Mouse (Mus musculus): ENCODE data around the gene Mical2. TPM values are rescaled to one million over a fixed set of nuclear protein-coding genes. Genes with fewer than 3 reads are reported as not detected.

The Mical2 gene
- polyA plus RNA-seq, 1 experiment from 2014 or later = 134 TPM

DNA sequence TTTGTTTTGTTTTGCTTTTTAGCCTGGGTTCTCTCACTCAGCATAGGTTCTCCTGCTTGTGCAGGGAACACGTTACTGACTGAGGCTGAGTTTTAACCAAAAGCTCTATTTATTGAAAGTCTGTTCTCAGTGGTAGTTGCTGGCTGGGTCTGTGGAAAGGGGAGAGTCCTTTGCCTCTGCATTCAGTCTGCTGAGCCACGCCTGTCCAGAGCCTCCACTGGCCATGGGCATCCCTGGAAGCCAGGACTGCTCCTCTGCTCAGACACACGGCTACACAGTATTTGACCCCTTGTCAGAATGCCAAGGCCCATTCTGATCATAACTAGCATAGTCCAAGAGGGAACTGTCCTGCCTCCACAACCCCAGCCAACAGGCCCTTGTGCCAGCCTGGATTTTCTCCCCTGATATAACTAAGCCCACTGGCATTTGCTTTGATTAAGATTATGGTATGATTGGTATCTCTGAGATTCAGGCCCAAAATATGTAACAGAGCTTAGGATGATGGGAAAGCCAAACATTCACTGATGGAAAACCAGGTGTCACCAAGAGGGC is 73.3 kb downstream of the Mical2 start:
- Histone ChIP-seq H3K4me3 (no peak overlapping the region), H3K4me2 (peak overlapping the region; percentile 17; the same call in 1 of the 2 replicates), H3K36me3 (peaks cover 6% of the 10 kb centered on the region), H3K27me3 (no peaks in the 10 kb centered on the region), H3K9ac (peak overlapping the region; percentile 37), H3K9me3 (replicated peaks) (no peaks in the 10 kb centered on the region), H3K27ac (peak overlapping the region; percentile 93), H3K4me1 (replicated peaks) (peaks cover 75% of the 10 kb centered on the region)
- ATAC-seq (replicated peaks; ENCODE audit: insufficient number of reproducible peaks, insufficient read depth, low FRiP score, low read depth) = peak; percentile 32; the same call in 1 of the 2 replicates
- 34% methylated on average over 3 of the region's 3 CpGs for WGBS

DNA sequence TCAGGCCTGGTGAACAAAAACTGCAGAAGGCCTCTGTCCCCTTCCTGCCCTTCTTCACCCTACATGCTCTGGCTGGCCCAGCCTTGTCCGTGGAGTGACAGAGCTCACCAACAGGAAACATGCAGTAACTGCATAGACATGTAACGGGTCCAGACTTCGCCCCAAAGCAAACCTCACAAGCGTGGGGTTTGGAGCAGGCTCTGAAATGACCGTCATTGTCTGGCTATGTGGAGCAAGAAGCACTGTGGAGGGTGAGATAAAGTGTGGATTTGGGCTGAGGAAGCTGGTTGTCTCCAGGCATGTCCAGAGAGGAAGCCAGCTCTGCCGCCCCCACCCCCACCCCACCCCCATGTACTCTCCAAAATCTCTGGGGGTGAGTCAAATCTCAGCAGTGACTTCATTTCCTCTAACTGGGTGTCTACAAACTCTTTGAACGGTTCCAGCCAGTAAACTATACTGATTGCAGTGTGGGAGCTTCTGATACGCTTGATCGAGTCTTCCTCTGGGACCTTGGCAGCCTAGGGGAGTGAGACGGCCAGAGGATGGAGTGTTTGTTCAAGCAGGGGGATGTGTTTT is 74.0 kb downstream of the Mical2 start:
- WGBS = 30% methylated on average over 10 of the region's 10 CpGs
- peak overlapping the region; percentile 93 for H3K27ac ChIP-seq
- H3K4me2 ChIP-seq = peak overlapping the region; percentile 17; the same call in 1 of the 2 replicates
- peaks cover 13% of the 10 kb centered on the region for H3K36me3 ChIP-seq
- no peak overlapping the region for H3K4me3 ChIP-seq
- no peak overlapping the region for H3K9ac ChIP-seq
- H3K27me3 ChIP-seq = no peaks in the 10 kb centered on the region
- ATAC-seq (replicated peaks; ENCODE audit: insufficient number of reproducible peaks, insufficient read depth, low FRiP score, low read depth) = peak; percentile 59
- H3K9me3 ChIP-seq (replicated peaks) = no peaks in the 10 kb centered on the region
- H3K4me1 ChIP-seq (replicated peaks) = peaks cover 75% of the 10 kb centered on the region

DNA sequence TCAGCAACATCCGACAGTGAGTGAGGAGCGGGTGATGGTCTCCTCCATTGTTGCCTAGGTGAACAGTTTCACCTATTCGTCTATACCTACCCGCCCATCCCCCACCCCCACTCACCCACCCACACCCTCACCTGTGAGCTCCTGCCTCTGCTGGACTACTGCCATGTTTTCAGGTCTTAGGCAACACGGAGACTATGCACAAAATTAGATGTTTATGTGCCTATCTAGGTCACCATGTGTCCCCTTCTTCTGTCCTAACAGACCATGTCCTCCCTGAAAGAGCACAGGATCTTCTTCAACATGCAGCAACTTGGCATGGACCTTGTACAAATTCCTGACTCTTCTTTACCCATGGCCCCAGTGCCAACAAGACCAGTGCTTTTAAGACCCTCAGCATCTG is 74.5 kb downstream of the Mical2 start:
- Histone ChIP-seq H3K27me3 (no peaks in the 10 kb centered on the region), H3K4me2 (no peak overlapping the region), H3K9ac (no peak overlapping the region), H3K4me3 (no peak overlapping the region), H3K36me3 (peaks cover 13% of the 10 kb centered on the region), H3K9me3 (replicated peaks) (no peaks in the 10 kb centered on the region), H3K27ac (peak overlapping the region; percentile 93), H3K4me1 (replicated peaks) (peaks cover 77% of the 10 kb centered on the region)
- WGBS = 44% methylated on average over 5 of the region's 5 CpGs
- no peak for ATAC-seq (replicated peaks; ENCODE audit: insufficient number of reproducible peaks, insufficient read depth, low FRiP score, low read depth)

DNA sequence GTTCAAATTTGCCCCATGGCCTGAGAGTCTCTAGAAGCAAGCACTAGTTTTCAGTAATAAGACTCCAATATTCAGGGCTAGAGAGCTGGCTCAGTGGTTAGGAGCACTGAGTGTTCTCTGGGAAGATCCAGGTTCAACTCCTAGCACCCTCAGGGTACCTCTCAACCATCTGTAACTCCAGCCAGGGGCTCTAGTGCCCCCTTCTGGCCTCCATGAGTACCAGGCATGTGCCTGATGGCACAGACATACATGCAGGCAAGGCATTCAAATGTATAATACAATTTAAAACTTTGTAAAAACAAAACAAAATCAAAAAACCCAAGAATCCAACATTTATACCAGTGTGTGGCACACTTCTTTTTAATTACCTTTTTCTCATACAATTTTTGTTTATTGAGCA is 75.4 kb downstream of the Mical2 start:
- H3K9ac ChIP-seq = no peak overlapping the region
- H3K36me3 ChIP-seq = peaks cover 18% of the 10 kb centered on the region
- peaks cover 77% of the 10 kb centered on the region for H3K4me1 ChIP-seq (replicated peaks)
- no peak for ATAC-seq (replicated peaks; ENCODE audit: insufficient number of reproducible peaks, insufficient read depth, low FRiP score, low read depth)
- no peak overlapping the region for H3K4me2 ChIP-seq
- no peaks in the 10 kb centered on the region for H3K27me3 ChIP-seq
- H3K9me3 ChIP-seq (replicated peaks) = no peaks in the 10 kb centered on the region
- H3K4me3 ChIP-seq = no peak overlapping the region
- H3K27ac ChIP-seq = 0 out of 2 replicates have a peak overlapping the region, but pooled peaks have one; percentile 93

DNA sequence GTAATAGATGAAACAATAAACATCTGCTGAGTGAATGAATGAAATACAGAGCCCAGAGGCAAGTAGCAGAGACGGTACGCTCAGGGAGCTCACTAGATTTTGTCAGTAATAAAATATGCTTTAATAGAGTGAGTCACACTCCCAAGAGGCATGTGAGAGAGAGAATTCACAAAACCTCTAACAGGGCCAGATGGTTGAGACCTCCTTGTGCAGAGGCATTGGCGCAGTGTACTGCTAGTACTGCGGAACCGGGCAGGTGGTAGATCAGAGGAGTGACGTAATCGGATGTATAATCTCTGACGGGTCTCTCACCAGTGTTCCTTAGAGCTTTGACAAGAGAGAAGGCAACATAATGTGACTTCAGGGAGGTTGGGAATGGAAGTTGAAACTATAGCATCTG is 78.7 kb downstream of the Mical2 start:
- ATAC-seq (replicated peaks; ENCODE audit: insufficient number of reproducible peaks, insufficient read depth, low FRiP score, low read depth) = no peak
- 77% methylated on average over 8 of the region's 8 CpGs for WGBS
- Histone ChIP-seq H3K36me3 (peaks cover 42% of the 10 kb centered on the region), H3K4me1 (replicated peaks) (peaks cover 74% of the 10 kb centered on the region), H3K4me3 (no peak overlapping the region), H3K9ac (no peak overlapping the region), H3K9me3 (replicated peaks) (no peaks in the 10 kb centered on the region), H3K4me2 (no peak overlapping the region), H3K27ac (peak overlapping the region; percentile 67), H3K27me3 (no peaks in the 10 kb centered on the region)

DNA sequence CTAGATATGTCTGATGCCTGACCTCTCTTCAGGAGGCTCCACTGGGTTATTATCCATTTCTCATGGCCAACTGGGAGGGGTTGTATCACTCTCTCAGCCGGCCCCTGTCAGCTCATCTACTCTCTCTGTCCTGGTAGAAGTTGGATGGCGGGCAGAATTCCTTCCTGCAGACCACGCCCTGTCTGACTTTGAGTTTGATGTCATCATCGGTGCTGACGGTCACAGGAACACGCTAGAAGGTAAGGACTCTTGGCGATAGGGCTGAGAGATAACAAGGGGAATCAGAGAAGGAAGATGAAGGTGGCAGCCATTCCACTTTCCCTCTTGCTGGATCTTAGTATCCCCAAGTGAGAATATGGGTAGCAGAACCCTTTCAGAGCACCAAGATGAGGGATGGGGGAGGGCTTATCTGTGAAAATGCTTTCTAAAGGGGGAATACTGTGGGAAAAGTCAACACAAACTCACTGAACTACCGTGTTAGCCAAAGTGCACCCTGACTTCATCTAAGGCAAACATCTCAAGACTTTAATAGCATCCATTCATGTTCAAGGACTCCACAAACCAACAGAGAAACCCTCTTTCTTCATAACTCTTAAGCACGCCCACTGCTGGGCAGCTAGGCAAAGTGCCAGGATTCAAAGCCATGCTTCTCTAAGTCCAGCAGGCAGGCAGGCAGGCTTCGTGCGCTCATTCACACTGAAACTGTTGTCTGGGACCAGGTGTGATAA is 83.8 kb downstream of the Mical2 start:
- Histone ChIP-seq H3K9ac (no peak overlapping the region), H3K27ac (peak overlapping the region; percentile 61), H3K36me3 (peaks cover 73% of the 10 kb centered on the region), H3K9me3 (replicated peaks) (no peaks in the 10 kb centered on the region), H3K4me1 (replicated peaks) (peaks cover 61% of the 10 kb centered on the region), H3K27me3 (no peaks in the 10 kb centered on the region), H3K4me2 (no peak overlapping the region), H3K4me3 (no peak overlapping the region)
- 59% methylated on average over 11 of the region's 11 CpGs for WGBS
- ATAC-seq (replicated peaks; ENCODE audit: insufficient number of reproducible peaks, insufficient read depth, low FRiP score, low read depth) = no peak

DNA sequence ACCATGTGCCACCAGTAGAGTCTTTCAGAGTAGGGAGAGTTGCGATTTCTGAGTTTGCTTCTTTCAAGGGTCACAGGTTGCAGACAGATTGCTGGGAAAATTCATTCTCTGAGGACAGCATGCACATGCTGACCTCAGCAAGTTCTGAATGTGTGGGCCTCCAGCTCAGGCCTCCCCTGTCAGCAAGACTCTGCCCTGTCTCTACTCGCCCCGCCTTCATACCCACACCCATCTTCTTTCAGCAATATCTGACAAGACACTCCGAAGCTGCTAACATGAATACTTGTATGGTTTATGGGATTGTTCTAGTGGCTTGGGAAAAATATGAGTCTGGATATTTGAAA is 84.3 kb downstream of the Mical2 start:
- no peaks in the 10 kb centered on the region for H3K9me3 ChIP-seq (replicated peaks)
- peaks cover 59% of the 10 kb centered on the region for H3K4me1 ChIP-seq (replicated peaks)
- no peak overlapping the region for H3K9ac ChIP-seq
- no peak overlapping the region for H3K4me3 ChIP-seq
- peaks cover 77% of the 10 kb centered on the region for H3K36me3 ChIP-seq
- no peak for ATAC-seq (replicated peaks; ENCODE audit: insufficient number of reproducible peaks, insufficient read depth, low FRiP score, low read depth)
- WGBS = 57% methylated on average over 4 of the region's 4 CpGs
- peak overlapping the region; percentile 61 for H3K27ac ChIP-seq
- no peak overlapping the region for H3K4me2 ChIP-seq
- H3K27me3 ChIP-seq = no peaks in the 10 kb centered on the region

DNA sequence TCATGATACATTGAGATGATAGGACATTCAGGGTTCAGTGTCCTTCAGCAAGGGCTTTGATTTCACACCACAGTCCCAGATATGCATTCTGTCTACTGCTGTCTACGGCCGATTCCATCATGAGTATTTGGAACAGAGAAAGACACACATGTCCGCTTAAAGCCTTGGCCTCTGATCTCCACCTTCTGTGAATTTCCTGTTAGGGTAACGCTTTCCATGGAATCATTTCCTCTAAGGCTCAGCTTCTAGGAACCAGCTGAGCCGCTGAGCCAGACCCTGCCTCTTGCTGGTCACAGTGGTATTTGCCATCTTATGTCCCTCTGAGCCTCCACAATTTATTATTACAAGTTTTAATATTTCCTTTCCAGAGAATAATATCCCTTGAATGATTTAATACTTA is 87.6 kb downstream of the Mical2 start:
- 52% methylated on average over 5 of the region's 5 CpGs for WGBS
- H3K27ac ChIP-seq = peak overlapping the region; percentile 54

DNA sequence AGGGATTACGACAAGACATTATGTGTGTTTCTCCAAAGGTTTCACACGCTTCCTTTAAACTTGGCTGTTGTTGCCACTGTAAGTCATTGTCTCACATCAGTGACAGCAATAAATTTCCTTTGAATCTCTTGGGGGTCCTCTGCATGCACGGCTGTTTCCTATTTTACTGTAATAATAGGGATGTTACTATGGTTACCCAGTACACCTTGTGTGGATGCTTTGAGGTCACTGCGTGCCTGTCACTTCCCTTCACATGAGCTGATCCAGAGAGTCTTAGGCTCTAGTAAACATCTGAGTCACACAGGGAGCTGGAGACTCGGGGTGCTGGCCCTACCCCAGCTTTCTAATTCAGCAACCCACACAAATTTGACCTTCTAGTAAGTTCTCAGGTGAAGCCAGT is 88.0 kb downstream of the Mical2 start:
- no peaks in the 10 kb centered on the region for H3K27me3 ChIP-seq
- H3K36me3 ChIP-seq = peaks cover 72% of the 10 kb centered on the region
- 68% methylated on average over 5 of the region's 5 CpGs for WGBS
- no peak overlapping the region for H3K4me2 ChIP-seq
- ATAC-seq (replicated peaks; ENCODE audit: insufficient number of reproducible peaks, insufficient read depth, low FRiP score, low read depth) = no peak
- H3K4me1 ChIP-seq (replicated peaks) = peaks cover 63% of the 10 kb centered on the region
- H3K27ac ChIP-seq = peak overlapping the region; percentile 54
- H3K9ac ChIP-seq = no peak overlapping the region
- H3K4me3 ChIP-seq = no peak overlapping the region
- H3K9me3 ChIP-seq (replicated peaks) = no peaks in the 10 kb centered on the region

More for the DNA sequence above, 87.6 kb downstream of the Mical2 start:
- H3K4me3 ChIP-seq = no peak overlapping the region
- peaks cover 60% of the 10 kb centered on the region for H3K4me1 ChIP-seq (replicated peaks)
- no peak for ATAC-seq (replicated peaks; ENCODE audit: insufficient number of reproducible peaks, insufficient read depth, low FRiP score, low read depth)
- no peak overlapping the region for H3K4me2 ChIP-seq
- no peaks in the 10 kb centered on the region for H3K9me3 ChIP-seq (replicated peaks)
- no peaks in the 10 kb centered on the region for H3K27me3 ChIP-seq
- peaks cover 74% of the 10 kb centered on the region for H3K36me3 ChIP-seq
- H3K9ac ChIP-seq = no peak overlapping the region

DNA sequence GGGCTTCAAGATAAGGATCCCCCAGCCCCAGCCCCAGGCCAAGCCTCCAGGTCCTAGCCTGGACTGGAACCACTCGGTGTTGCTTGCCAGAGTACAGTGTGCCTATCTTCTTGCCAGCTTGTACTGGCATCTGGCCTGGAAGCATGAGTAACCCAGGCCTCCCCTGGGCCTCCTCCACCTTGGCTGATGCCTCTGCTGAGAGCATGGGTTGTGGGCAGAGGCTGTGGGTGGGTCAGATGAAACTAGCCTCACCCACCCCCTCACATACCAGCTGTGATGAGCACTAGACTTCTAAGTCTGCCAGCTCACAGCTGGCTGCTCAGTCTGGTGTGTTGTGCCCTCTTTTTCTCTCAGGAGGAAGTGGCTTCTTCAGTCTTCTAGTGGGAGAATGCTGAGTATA is 90.6 kb downstream of the Mical2 start:
- peaks cover 60% of the 10 kb centered on the region for H3K4me1 ChIP-seq (replicated peaks)

DNA sequence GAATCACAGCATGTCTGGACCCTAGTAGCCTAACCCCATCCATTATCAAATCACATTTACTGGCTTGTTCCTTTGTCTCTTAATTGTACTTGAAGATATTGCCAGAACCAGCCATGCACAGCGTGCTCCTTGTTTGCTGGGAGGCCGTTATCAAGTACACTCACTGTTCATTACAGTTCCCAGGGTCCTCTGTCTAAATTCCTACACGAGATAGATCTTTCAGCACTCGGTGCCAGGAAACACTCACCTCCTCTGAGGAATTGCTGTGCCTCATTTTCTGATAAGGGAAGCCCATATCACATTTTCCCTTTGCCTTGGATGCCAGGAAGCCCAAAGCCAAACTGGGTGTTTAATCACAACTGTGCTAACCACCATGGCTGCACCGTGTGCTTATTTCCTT is 91.8 kb downstream of the Mical2 start:
- H3K4me2 ChIP-seq = no peak overlapping the region
- no peaks in the 10 kb centered on the region for H3K9me3 ChIP-seq (replicated peaks)
- H3K27ac ChIP-seq = peak overlapping the region; percentile 81
- 15% methylated on average over 5 of the region's 5 CpGs for WGBS
- peaks cover 51% of the 10 kb centered on the region for H3K4me1 ChIP-seq (replicated peaks)
- H3K9ac ChIP-seq = no peak overlapping the region
- ATAC-seq (replicated peaks; ENCODE audit: insufficient number of reproducible peaks, insufficient read depth, low FRiP score, low read depth) = peak; percentile 81
- H3K27me3 ChIP-seq = no peaks in the 10 kb centered on the region
- H3K36me3 ChIP-seq = peaks cover 72% of the 10 kb centered on the region
- no peak overlapping the region for H3K4me3 ChIP-seq

More for the DNA sequence above, 90.6 kb downstream of the Mical2 start:
- Histone ChIP-seq H3K27me3 (no peaks in the 10 kb centered on the region), H3K36me3 (peaks cover 72% of the 10 kb centered on the region), H3K4me2 (no peak overlapping the region), H3K9me3 (replicated peaks) (no peaks in the 10 kb centered on the region), H3K9ac (no peak overlapping the region), H3K27ac (peak overlapping the region; percentile 81), H3K4me3 (no peak overlapping the region)
- peak; percentile 56 for ATAC-seq (replicated peaks; ENCODE audit: insufficient number of reproducible peaks, insufficient read depth, low FRiP score, low read depth)
- WGBS = 18% methylated on average over 1 of the region's 1 CpGs
